Mouse (Mus musculus): ENCODE data around the gene Zfp628. TPM values are rescaled to one million over a fixed set of nuclear protein-coding genes. Genes with fewer than 3 reads are reported as not detected.

Zfp628 gene
- total and polyA plus RNA-seq, 3 experiments = 2.5 to 17.6 TPM; not detected in 1

GRCm38 (mm10) chr7:4876753-4877221 lies 38.2 kb upstream of the Zfp628 start, which contains the start of gene Isoc2a (continued):
- TF ChIP-seq ZNF384 (IDR thresholded peaks at IDR 0.05; ENCODE audit: low read depth, low read length) (no peak), POLR2A (IDR thresholded peaks at IDR 0.05; ENCODE audit: control insufficient read depth in 1 of 2, insufficient read depth in 1 of 2, low read depth in 1 of 2, low read length in 2 of 2, poor library complexity in 1 of 2) (peak; percentile 56 to 85), ETS1 (IDR thresholded peaks at IDR 0.05; ENCODE audit: low read depth, low read length) (no peak), ZC3H11A (IDR thresholded peaks at IDR 0.05; ENCODE audit: low read depth, low read length) (no peak), MEF2A (IDR thresholded peaks at IDR 0.05; ENCODE audit: extremely low read depth, insufficient replicate concordance, low read depth, low read length, poor library complexity, severe bottlenecking) (no peak), POLR2AphosphoS2 (IDR thresholded peaks at IDR 0.05; ENCODE audit: low read length) (no peak), RCOR1 (IDR thresholded peaks at IDR 0.05; ENCODE audit: low read depth, low read length) (no peak), EP300 (IDR thresholded peaks at IDR 0.05; ENCODE audit: low read depth in 1 of 2, low read length in 2 of 2) (peak; percentile 42 to 52; a peak in 1 of 4 replicates), POLR2AphosphoS5 (IDR thresholded peaks at IDR 0.05; ENCODE audit: borderline replicate concordance, low read depth, low read length) (peak; percentile 35; the same call in 1 of the 2 replicates), ZMIZ1 (IDR thresholded peaks at IDR 0.05; ENCODE audit: low read depth, low read length) (peak; percentile 76), ZKSCAN1 (IDR thresholded peaks at IDR 0.05; ENCODE audit: low read depth, low read length) (no peak), TBP (IDR thresholded peaks at IDR 0.05; ENCODE audit: low read depth, low read length) (peak; percentile 74), MYC (IDR thresholded peaks at IDR 0.05; ENCODE audit: low read depth, low read length) (peak; percentile 69; the same call in 1 of the 2 replicates), SMC3 (IDR thresholded peaks at IDR 0.05; ENCODE audit: low read depth, low read length) (no peak), NELFE (IDR thresholded peaks at IDR 0.05; ENCODE audit: low read depth, low read length) (peak; percentile 70), JUND (IDR thresholded peaks at IDR 0.05; ENCODE audit: low read depth, low read length) (no peak), USF2 (IDR thresholded peaks at IDR 0.05; ENCODE audit: borderline replicate concordance in 1 of 2, insufficient read depth in 1 of 2, low read depth in 1 of 2, low read length in 2 of 2) (no peak)

DNA sequence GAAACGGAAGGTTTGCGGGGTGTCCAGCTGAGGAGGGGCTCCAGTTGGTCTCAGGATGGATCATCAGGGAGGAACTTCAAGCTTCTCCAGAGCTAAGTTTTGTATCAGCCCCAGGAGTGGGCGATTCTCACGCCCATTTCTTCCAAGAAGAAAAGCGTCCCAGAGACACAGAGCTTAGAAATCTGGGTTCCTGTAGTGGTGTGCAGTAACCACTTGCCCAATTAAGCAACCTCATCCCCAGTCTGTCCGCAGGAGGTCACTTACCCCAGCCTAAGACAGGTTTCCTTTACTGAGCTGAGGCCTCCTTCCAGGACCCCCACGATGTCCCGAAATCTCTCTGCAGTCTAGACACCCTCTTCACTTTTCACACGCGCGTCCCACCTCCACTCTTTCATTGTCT lies 37.8 kb upstream of the Zfp628 start:
- peak overlapping the region; percentile 74 for H3K9ac ChIP-seq (ENCODE audit: control insufficient read depth, low read depth, low read length, poor library complexity, severe bottlenecking)
- peak overlapping the region; percentile 51 to 90 for H3K4me3 ChIP-seq (ENCODE audit: control insufficient read depth in 1 of 2, insufficient read depth in 1 of 2, low read depth in 2 of 2, low read length in 2 of 2)
- peak overlapping the region; percentile 36; the same call in 1 of the 2 replicates for H3K27ac ChIP-seq (ENCODE audit: control insufficient read depth, low read depth, low read length)
- H3K4me1 ChIP-seq (ENCODE audit: control insufficient read depth in 1 of 2, insufficient read depth in 2 of 2, low read length in 2 of 2) = no peaks in the 10 kb centered on the region; a peak in 2 of 4 replicates
- H3K79me2 ChIP-seq (ENCODE audit: control insufficient read depth, insufficient read depth, low read length, poor library complexity) = peaks cover 4% of the 10 kb centered on the region; the same call in 1 of the 2 replicates
- peak; percentile 6; the same call in 1 of the 2 replicates for TF ChIP-seq MXI1 (IDR thresholded peaks at IDR 0.05; ENCODE audit: low read depth, low read length)
- TF ChIP-seq TCF12 (IDR thresholded peaks at IDR 0.05; ENCODE audit: low read depth, low read length) = no peak
- no peaks in the 10 kb centered on the region for H3K36me3 ChIP-seq (ENCODE audit: control insufficient read depth in 1 of 2, insufficient read depth in 2 of 2, low read length in 2 of 2)
- no peaks in the 10 kb centered on the region for H3K27me3 ChIP-seq (ENCODE audit: control insufficient read depth in 1 of 2, insufficient read depth in 2 of 2, low read length in 2 of 2)
- no peak for DNase-seq (ENCODE audit: low read depth, low spot score)
- no peaks in the 10 kb centered on the region for H3K9me3 ChIP-seq (replicated peaks; ENCODE audit: insufficient read depth, low read length)

All from MEL (cell line).